Mouse (Mus musculus) layer of hippocampus, postnatal 10 days (tissue): ENCODE data around the gene Rps16. TPM values are rescaled to one million over a fixed set of nuclear protein-coding genes. Genes with fewer than 3 reads are reported as not detected.
"Not testable (repeated sequence)": the region's sequence is repeated elsewhere in the genome, so short reads cannot be mapped to it uniquely, and the experiment has no call there.

Experiments used
- DNase-seq, 2 experiments: peaks; one replicate each; pipeline ENCODE4 v3.0.0; 2021; ENCODE audit warnings: low spot score in 2 of 2
- total RNA-seq, 2 experiments: library from RNA; stranded (reverse); gene quantifications; 2 replicates each; pipeline ENCODE4 v1.2.3; 2021

The Rps16 gene
- total RNA-seq, 2 experiments from 2014 or later: 563 to 624 TPM

DNA sequence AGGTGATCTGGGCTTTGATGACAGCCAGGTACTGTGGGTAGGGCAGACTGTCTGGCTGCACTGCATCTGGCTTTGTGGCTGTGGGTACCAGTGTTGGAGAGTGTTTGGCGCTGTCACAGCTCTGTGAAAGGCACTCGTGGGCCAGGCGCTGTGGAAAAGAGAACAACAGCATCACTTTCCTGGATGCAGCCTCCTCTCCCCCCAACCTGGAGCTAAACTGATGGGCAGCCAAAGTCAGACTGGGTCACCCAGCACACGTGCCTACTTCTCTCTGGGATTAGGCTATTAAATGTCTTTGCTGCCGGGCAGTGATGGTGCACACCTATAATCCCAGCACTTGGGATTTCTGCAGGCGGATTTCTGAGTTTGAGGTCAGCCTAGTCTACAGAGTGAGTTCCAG, 36.4 kb downstream of the Rps16 start:
- DNase-seq: not testable (repeated sequence)

DNA sequence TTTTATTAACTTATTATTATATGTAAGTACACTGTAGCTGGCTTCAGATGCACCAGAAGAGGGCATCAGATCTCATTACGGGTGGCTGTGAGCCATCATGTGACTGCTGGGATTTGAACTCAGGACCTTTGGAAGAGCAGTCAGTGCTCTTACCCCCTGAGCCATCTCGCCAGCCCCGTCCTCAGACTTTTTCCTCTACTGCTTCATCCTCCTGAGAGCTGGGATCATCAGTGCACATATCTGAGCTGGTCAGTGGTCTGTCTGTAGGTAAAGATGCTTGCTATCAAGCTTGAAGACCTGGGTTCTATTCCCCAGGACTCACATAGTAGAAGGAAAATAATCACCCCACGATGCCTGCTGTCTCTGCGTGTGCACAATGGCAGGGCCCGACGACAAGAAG, 36.9 kb downstream of the Rps16 start:
- not testable (repeated sequence) for DNase-seq

DNA sequence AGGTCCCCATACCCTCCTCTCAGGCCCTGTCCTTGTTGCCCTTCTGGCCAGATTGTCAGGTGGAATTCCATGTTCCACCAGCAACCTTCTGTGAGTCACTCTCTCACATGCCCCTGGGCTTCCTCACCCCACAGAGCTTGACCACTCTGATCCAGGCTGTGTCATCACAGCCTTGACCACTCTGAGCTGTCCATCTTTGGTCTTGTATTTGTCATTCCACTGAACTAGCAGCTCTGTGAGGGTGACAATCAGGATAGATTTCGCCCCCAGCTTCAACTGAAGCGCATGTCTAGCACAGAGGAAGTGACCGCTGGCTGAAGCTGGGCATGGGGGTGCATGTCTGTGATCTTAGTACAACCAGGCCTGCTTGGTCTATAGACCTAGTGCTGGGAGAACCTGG, 39.9 kb downstream of the Rps16 start:
- no peak for DNase-seq

DNA sequence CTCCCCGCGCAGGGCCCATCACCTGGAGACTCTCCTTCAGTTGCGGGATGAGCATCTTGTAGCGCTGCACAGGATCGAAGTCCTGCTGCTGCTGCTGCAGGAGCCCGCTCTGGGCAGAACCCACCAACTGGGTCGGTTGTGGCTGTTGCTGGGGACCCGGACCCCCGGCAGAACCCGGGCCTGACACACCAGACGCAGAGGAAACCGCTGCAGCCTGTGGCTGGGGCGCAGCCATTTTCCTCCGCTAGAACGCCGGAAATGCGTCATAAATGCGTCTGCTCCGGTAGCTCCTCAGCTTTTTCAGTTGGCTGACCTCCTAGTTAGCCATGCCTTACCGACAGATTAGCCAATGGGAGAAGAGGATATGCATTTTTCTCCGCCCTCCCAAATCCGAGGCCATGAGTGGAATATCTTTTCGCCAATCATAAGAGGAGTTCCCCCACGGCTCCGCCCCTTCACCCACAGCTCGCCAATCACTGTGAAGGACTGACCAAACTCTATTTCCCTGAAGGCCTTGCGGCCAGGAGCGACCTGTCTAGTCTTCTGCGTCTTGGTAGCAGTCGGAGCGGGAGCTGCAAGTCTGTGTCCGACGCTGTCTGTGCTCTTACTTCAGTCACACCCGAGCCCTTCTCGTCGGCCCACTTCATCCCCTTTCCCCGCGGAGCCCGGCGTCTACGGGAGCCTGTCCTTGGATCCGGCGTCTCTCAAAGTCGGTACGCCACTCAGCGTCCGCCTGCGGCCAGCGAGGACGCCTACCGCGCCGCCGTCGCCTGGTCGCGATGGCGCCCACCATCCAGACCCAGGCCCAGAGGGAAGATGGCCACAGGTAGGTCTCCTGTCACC, 42.2 kb downstream of the Rps16 start, which contains the start of the genes Med29 and Paf1:
Gene Med29 (minus strand): TSS at position 280 of the 843 bp plus-strand sequence.
Gene Paf1 (plus strand): TSS at position 523 of the 843 bp plus-strand sequence.
- peak; percentile 91 to 95 for DNase-seq

DNA sequence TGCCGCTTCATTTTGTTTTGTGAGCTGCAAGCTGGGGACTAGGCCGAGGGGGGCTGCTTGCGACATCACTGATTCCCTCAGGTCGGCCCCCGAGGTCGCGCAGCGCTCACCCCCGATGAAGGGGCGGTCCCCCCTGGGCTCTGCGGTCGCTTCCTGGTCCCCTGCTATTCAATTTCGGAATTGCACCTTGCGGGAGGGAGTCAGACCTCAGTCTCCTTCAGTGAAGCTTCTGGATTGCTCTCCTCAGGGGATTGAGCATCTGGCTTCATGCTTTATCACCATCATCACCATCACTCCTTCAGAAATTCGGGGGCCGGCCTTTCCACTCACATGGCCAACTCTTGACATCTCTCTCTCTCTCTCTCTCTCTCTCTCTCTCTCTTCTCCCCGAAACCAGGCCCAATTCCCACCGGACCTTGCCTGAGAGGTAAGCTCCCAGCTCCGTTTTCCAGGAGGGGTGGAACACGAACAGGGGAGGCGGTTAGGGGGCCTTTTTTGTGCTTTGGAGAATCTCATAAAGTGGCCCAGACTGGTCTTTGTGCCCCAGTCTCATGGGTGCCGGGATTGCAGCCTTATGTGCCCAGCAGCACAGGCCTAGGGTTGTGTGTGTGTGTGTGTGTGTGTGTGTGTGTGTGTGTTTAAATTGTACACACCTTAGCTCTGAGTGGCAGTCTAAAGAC, 43.0 kb downstream of the Rps16 start:
- no peak for DNase-seq

DNA sequence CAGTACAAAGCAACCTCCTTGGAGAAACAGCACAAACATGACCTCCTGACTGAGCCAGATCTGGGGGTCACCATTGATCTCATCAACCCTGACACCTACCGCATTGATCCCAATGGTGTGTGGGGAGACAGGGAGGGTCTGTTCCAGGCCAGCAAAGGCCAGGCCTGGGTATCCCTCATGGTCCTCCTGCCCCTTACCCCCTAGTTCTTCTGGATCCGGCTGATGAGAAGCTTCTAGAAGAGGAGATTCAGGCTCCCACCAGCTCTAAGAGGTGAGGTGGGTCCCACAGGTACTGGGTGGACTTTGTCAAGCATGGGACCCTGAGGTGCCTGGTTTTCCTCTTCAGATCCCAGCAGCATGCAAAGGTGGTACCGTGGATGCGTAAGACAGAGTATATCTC, 45.0 kb downstream of the Rps16 start:
- no peak for DNase-seq

DNA sequence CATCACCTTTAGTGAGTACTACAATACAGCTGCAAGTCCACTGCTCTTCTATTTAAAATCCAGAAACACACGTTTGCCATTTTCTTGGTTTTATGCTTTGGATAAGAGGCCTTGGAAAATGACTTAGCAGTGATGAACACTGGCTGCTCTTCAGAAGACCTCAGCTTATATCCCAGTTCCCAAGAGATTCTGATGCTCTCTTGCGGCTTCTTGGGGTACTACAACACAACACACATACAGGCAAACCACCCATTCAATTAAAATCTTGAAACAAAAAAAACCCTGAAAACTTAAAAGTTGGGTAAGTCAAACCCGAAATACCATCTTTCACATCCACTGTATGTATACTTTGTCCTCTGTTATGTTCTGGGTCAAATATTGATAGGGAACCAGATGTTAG, 47.5 kb downstream of the Rps16 start:
- peak; percentile 30 to 49 for DNase-seq

DNA sequence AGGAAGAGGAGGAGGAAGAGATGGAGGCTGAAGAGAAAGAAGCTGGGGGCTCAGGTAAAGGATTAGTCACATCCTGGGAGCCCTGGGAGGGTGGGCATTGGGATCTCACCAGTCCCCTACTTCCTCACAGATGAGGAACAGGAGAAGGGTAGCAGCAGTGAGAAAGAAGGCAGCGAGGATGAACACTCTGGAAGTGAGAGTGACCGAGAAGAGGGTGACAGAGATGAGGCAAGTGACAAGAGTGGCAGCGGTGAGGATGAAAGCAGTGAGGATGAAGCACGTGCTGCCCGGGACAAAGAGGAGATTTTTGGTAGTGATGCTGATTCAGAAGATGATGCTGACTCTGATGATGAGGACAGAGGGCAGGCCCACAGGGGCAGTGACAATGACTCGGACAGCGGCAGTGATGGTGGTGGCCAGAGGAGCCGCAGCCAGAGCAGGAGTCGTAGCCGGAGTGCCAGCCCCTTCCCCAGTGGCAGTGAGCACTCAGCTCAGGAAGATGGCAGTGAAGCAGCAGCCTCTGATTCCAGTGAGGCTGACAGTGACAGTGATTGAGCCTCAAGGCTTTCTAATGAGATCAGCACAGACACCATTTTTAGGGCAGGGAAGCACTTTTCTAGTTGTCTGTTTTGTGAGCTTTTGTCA, 48.4 kb downstream of the Rps16 start:
- no peak for DNase-seq

DNA sequence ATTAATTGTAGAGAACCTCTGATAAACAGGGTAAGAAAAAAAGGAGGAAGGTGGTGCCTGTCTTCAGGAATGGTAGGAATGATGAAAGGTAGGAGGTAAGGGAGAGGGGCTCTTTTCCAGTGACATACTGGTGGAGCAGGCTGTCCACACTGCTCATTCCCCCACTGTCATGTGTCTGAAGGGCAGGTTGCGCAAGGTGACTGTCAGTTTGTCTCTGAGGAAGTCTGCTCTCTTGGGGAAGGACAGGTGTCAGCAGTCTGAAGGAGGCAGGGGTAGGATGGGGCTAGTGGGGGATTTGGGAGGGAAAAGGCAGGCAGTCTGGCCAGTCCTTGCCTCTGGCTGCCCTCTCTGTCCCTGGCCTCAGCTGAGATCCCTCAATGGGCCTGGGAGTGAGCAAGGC, 50.6 kb downstream of the Rps16 start:
- DNase-seq: no peak

DNA sequence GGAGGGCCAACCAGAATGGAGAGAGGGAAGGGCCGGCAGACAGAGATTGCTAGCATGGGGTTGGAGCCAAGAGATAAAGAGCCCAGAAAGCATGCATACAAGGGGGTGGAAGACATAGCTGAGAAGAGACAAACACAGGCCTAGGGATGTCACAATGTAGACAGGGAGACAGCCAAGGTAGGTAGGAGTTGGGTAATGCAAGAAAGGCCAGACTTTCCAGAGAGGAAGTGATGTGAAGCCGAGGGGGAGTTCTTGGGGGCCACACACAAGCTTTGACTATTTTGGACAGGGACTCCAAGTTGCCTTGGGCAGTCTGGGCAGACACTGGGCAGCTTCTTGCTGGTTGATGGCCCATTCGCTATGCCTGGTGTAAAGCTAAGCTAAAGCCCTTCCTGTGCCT, 51.5 kb downstream of the Rps16 start:
- no peak for DNase-seq

Other genes with a start within 250 kb of the Rps16 start
- gene 9530053A07Rik, start 221.2 kb upstream of the Rps16 start, total RNA-seq: under 1 TPM; 0.04 to 0.09 TPM
- 10 to 100 TPM; 69.3 to 77.2 TPM for gene Fbl, start 180.9 kb upstream of the Rps16 start, total RNA-seq
- gene Dyrk1b, start 171.2 kb upstream of the Rps16 start, total RNA-seq: 10 to 100 TPM; 31.6 to 35.6 TPM
- 10 to 100 TPM; 67.3 to 68.9 TPM for gene Eid2, start 82.8 kb upstream of the Rps16 start, total RNA-seq
- 10 to 100 TPM; 41.8 to 43.2 TPM for gene Eid2b, start 72.9 kb upstream of the Rps16 start, total RNA-seq
- gene Selenov, start 59.5 kb upstream of the Rps16 start, total RNA-seq: 1 to 10 TPM; 1.4 to 4.2 TPM
- gene Dll3, start 48.4 kb upstream of the Rps16 start, total RNA-seq: 1 to 10 TPM; 6.5 to 8.9 TPM
- gene Timm50, start 38.6 kb upstream of the Rps16 start, total RNA-seq: 10 to 100 TPM; 49.2 to 49.6 TPM
- gene Supt5, start 11.9 kb upstream of the Rps16 start, total RNA-seq: 100 to 1,000 TPM; 105 to 109 TPM
- gene Plekhg2, start 21.9 kb downstream of the Rps16 start, total RNA-seq: 10 to 100 TPM; 13.5 to 13.6 TPM
- 1 to 10 TPM; 3.4 to 3.9 TPM for gene Zfp36, start 29.6 kb downstream of the Rps16 start, total RNA-seq
- gene Med29, start 42.1 kb downstream of the Rps16 start, total RNA-seq: 10 to 100 TPM; 20.5 to 20.9 TPM
- gene Paf1, start 42.3 kb downstream of the Rps16 start, total RNA-seq: 10 to 100 TPM; 73.3 to 93.0 TPM
- gene Gmfg, start 86.8 kb downstream of the Rps16 start, total RNA-seq: 1 to 10 TPM; 4.2 to 4.3 TPM
- gene Lrfn1, start 101.3 kb downstream of the Rps16 start, total RNA-seq: 10 to 100 TPM; 91.8 to 96.1 TPM
- not detected for gene Ifnl2, start 159.8 kb downstream of the Rps16 start, total RNA-seq
- gene Ifnl3, start 172.2 kb downstream of the Rps16 start, total RNA-seq: not detected
- not detected for gene Sycn, start 190.2 kb downstream of the Rps16 start, total RNA-seq
- under 1 TPM; 0.42 to 0.46 TPM for gene Nccrp1, start 196.6 kb downstream of the Rps16 start, total RNA-seq
- 10 to 100 TPM; 58.4 to 61.9 TPM for gene Samd4b, start 247.5 kb downstream of the Rps16 start, total RNA-seq
- gene Pak4, start 247.5 kb downstream of the Rps16 start, total RNA-seq: 10 to 100 TPM; 11.7 to 13.0 TPM